Mouse (Mus musculus): ENCODE data around the gene Psap.
"Not testable (repeated sequence)": the region's sequence is repeated elsewhere in the genome, so short reads cannot be mapped to it uniquely, and the experiment has no call there.

The Psap gene

GRCm38 (mm10) chr10:60277207-60278005, at the start of gene Psap:
TSS of gene Psap (plus strand) at chr10:60277627.
- DNase-seq (ENCODE audit: extremely low read depth, low read depth): peak; percentile 78

GRCm38 (mm10) chr10:60227666-60228065, 49.8 kb upstream of the Psap start:
- DNase-seq (ENCODE audit: extremely low read depth, low read depth): no peak

- DNase-seq (ENCODE audit: extremely low read depth, low read depth): no peak
These were observed 48.3 kb upstream of the Psap start for GRCm38 (mm10) chr10:60229113-60229512.

GRCm38 (mm10) chr10:60230321-60231088, 46.9 kb upstream of the Psap start:
- DNase-seq (ENCODE audit: extremely low read depth, low read depth): no peak

GRCm38 (mm10) chr10:60234006-60234405, 43.4 kb upstream of the Psap start:
- DNase-seq (ENCODE audit: extremely low read depth, low read depth): no peak

GRCm38 (mm10) chr10:60235876-60236275, 41.6 kb upstream of the Psap start:
- DNase-seq (ENCODE audit: extremely low read depth, low read depth): not testable (repeated sequence)

- peak; percentile 31 for DNase-seq (ENCODE audit: extremely low read depth, low read depth)
These were observed 39.8 kb upstream of the Psap start for GRCm38 (mm10) chr10:60237475-60238154.

GRCm38 (mm10) chr10:60240416-60240815, 37.0 kb upstream of the Psap start:
- no peak for DNase-seq (ENCODE audit: extremely low read depth, low read depth)

GRCm38 (mm10) chr10:60243941-60244340, 33.5 kb upstream of the Psap start:
- no peak for DNase-seq (ENCODE audit: extremely low read depth, low read depth)

- peak; percentile 70 for DNase-seq (ENCODE audit: extremely low read depth, low read depth)
These were observed 32.4 kb upstream of the Psap start for GRCm38 (mm10) chr10:60245041-60245440.

- DNase-seq (ENCODE audit: extremely low read depth, low read depth): no peak
These were observed 31.8 kb upstream of the Psap start for GRCm38 (mm10) chr10:60245635-60246034.

- peak; percentile 64 for DNase-seq (ENCODE audit: extremely low read depth, low read depth)
These were observed 30.9 kb upstream of the Psap start for GRCm38 (mm10) chr10:60246519-60246918.

- not testable (repeated sequence) for DNase-seq (ENCODE audit: extremely low read depth, low read depth)
These were observed 29.1 kb upstream of the Psap start for GRCm38 (mm10) chr10:60248345-60248744.

GRCm38 (mm10) chr10:60250426-60250965, 26.9 kb upstream of the Psap start:
- no peak for DNase-seq (ENCODE audit: extremely low read depth, low read depth)

GRCm38 (mm10) chr10:60252187-60252586, 25.2 kb upstream of the Psap start:
- no peak for DNase-seq (ENCODE audit: extremely low read depth, low read depth)

- DNase-seq (ENCODE audit: extremely low read depth, low read depth): no peak
These were observed 24.8 kb upstream of the Psap start for GRCm38 (mm10) chr10:60252606-60253005.

GRCm38 (mm10) chr10:60256088-60256487, 21.3 kb upstream of the Psap start:
- no peak for DNase-seq (ENCODE audit: extremely low read depth, low read depth)

GRCm38 (mm10) chr10:60257261-60257825, 20.1 kb upstream of the Psap start:
- no peak for DNase-seq (ENCODE audit: extremely low read depth, low read depth)

- no peak for DNase-seq (ENCODE audit: extremely low read depth, low read depth)
These were observed 16.7 kb upstream of the Psap start for GRCm38 (mm10) chr10:60260557-60261294.

- DNase-seq (ENCODE audit: extremely low read depth, low read depth): no peak
These were observed 15.9 kb upstream of the Psap start for GRCm38 (mm10) chr10:60261530-60261929.

GRCm38 (mm10) chr10:60262386-60262785, 15.0 kb upstream of the Psap start:
- DNase-seq (ENCODE audit: extremely low read depth, low read depth): peak; percentile 62
